Mouse (Mus musculus): ENCODE measurements around the gene Rab33b.

Gene Rab33b

DNA sequence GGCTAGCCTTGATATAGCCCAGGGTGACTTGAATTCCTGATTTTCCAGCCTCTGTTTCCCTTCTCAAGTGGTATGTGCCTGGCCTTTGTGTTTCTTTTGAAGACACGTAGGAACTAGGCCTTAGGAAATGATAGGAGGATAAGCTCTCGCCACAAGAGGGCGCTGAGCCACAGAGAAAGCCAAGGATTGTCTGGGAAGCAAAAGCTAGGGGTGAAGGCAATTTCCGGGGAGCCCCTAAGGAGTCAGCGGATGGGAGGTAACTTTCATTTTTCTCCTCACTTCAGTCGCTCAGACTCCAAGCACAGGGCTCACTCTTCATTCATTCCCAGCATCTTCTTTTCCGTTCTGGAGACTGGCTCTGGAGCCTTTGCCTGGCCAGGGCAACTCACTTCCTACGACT, 27.2 kb downstream of the Rab33b start:
- CTCF ChIA-PET: no interaction called here

DNA sequence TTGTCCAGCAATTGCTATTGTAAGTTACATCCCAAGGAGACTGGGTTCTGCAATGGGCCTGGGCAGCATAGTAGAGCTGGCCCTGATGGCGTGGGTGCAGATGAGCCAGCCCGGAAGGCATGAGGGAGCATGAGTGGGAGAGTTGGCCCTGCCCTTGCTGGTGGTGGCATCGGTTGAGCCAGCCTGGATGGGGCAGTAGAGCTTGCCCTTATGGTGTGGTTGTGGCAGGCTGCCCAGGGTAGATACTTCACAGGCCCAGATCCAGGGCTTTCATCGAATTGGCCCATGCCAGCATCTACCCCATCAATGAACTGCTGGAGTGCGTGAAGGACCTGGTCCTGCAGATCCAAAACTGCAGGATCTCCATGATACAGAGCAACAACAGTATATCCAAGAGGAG, 28.3 kb downstream of the Rab33b start:
- CTCF ChIA-PET: interaction anchor here (0.7 kb wide), 1 partner anchor 32 kb away, joined by 3 read pairs; no protein-coding TSS in a partner anchor

DNA sequence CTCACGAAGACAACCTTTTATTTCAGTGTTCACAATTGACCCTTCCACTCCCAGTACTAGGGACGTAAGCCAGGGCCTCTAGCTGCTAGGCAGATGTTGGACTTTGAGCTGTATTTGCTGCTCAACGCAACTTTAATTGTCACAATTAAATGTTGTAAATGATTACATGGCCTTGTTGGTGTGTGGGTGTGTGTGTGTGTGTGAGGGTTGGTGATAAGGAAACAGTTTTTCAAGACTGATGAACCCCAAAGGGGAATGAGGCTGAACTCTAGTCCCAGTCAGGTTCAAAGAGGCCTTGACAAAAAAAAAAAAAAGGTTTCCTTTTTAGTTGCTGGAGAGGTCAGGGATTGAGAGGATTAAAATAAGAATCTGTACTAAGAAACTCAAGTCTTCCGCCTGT, 33.7 kb downstream of the Rab33b start:
- CTCF ChIA-PET: interaction anchor here (0.7 kb wide), 1 partner anchor 150 kb away, joined by 9 read pairs; no protein-coding TSS in a partner anchor

GRCm38 (mm10) chr3:51517878-51518762, 34.4 kb downstream of the Rab33b start:
- CTCF ChIA-PET: no interaction called here

DNA sequence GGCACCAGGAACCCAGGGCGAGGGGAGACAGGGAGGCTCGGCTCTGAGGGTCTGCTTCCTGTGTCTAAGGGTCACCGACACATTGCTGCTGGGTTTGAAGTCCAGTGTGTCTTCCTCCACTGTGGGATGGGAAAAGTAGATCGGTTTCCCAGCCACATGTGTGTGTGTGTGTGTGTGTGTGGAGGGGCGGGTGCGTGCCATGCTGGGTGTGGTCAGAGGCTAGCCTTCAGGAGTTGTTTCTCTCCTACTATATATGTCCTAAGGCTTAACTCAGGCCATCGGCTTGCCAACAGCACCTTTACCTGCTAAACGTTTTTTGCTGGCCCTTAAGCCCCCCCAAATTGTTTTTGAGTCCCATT, 35.0 kb downstream of the Rab33b start:
- CTCF ChIA-PET: no interaction called here

DNA sequence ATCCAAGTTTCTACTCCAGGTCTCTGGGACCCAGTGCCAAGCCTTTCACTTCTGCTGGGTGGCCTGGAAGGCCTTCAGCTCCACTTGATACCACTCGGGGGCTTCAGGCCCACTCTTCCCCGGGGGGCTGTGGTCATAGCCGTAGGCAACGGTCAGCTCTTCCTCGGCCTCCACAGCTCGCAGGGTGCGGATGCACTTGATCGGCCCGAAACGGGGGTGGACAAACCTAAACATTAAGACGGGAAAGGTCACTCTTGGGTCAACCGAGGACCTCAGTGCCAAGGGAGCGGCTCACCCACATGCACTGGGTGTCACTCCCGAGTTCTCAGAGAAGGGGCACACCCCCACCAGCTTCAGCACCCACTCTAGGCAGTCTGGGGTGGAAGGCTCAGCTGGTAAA, 37.5 kb downstream of the Rab33b start:
- CTCF ChIA-PET: interaction anchor here (0.8 kb wide), 1 partner anchor 1055 kb away, joined by 3 read pairs; no protein-coding TSS in a partner anchor

- CTCF ChIA-PET: no interaction called here
Observed at GRCm38 (mm10) chr3:51525186-51525785, 41.6 kb downstream of the Rab33b start.

GRCm38 (mm10) chr3:51526891-51527290, 43.2 kb downstream of the Rab33b start:
- CTCF ChIA-PET: no interaction called here

- CTCF ChIA-PET: no interaction called here
Observed at GRCm38 (mm10) chr3:51531473-51532281, 48.0 kb downstream of the Rab33b start.

GRCm38 (mm10) chr3:51532282-51532620, 48.5 kb downstream of the Rab33b start:
- CTCF ChIA-PET: no interaction called here

DNA sequence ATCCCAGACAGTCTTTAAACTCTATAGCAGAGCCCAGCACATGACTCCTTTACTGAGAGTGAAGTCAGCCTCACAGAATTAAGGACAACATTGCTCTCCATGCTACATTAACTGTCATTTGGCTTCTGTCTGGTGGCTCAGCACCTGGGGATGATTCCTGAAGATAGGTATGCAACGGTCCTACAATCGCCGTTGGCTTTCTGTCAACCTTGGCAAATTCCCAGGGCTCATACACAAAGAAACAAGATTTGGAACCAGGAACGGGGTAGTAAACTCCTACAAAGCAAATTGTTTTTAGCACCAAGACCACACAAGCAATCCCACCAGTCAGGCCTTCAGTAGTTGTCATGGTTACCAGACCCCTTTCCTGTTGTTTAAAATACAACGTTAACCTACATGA, 49.9 kb downstream of the Rab33b start:
- CTCF ChIA-PET: no interaction called here

DNA sequence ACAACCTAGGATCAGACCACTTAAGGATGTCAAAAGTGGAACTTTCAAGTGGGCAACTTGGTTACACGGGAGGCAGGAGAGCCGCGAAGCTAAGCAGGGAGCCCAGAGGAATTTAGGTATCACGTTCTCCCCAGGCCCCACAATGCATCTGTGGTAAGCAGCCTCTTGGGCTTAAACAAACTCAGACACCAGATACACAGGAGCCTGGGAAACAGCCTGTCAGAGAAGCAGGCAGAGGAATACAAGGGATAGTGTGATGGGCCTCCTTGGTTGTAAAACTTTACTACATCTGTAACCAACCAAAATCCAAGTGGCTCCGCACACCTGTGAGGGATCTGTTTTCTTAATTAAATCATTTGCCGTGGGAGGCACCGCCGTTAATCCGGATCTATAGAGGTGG, 50.3 kb downstream of the Rab33b start:
- CTCF ChIA-PET: no interaction called here

GRCm38 (mm10) chr3:51539567-51540408, 56.1 kb downstream of the Rab33b start:
- CTCF ChIA-PET: interaction anchor here (0.6 to 1.1 kb wide), 4 partner anchors 8 to 114 kb away, joined by 3 to 4 read pairs (median 3); no protein-coding TSS in a partner anchor

- CTCF ChIA-PET: interaction anchor here (0.6 to 0.7 kb wide), 2 partner anchors 11 to 18 kb away, joined by 4 read pairs; no protein-coding TSS in a partner anchor
Observed at GRCm38 (mm10) chr3:51540659-51541058, 56.9 kb downstream of the Rab33b start.

DNA sequence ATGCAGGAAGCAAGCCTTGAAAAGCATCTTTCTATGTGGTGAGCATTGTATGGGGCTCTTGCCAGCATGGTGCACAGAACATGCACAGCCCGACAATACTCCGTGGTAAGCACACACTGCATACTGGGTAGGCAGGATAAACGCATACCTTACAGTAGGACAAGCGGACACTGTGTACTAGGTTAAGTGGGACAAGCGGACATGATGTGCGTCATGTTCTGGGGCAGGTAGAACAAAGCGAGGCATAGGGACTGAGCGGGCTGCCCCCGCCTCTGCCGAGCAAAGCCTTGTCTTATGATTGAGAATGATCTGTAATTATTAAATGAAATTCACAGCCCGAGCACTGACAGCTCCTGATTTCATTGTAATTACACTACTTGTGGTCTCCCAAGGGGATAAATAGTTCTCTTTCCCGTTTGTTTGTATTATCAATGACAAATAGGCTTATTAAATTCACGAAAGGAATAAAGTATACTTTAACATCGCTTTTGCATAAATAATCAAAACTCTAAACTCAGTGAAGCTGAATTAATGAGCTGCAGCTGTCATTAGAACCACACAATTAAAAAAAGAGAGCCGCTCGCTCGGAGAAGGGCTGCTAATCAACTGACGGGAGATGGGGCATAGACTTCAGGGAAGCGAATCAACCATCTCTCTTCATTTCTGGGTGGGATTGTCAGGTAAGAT, 60.9 kb downstream of the Rab33b start:
- CTCF ChIA-PET: no interaction called here

Data from spleen, embryonic (tissue).